Mouse (Mus musculus) adrenal gland, postnatal 10 days (tissue): ENCODE measurements around the gene Padi2. TPM values are rescaled to one million over a fixed set of nuclear protein-coding genes. Genes with fewer than 3 reads are reported as not detected.

ENCODE experiments used
- DNase-seq: peaks from one replicate; pipeline ENCODE4 v3.0.0; 2021; ENCODE audit warnings: mixed read lengths
- total RNA-seq, 2 experiments: library from RNA; stranded (reverse); gene quantifications; 2 replicates each; pipeline ENCODE4 v1.2.3; 2021

The Padi2 gene
- total RNA-seq, 2 experiments from 2014 or later: 2.4 to 5.5 TPM

- no peak for DNase-seq
Measured at GRCm38 (mm10) chr4:140925648-140926047, 19.5 kb downstream of the Padi2 start.

DNA sequence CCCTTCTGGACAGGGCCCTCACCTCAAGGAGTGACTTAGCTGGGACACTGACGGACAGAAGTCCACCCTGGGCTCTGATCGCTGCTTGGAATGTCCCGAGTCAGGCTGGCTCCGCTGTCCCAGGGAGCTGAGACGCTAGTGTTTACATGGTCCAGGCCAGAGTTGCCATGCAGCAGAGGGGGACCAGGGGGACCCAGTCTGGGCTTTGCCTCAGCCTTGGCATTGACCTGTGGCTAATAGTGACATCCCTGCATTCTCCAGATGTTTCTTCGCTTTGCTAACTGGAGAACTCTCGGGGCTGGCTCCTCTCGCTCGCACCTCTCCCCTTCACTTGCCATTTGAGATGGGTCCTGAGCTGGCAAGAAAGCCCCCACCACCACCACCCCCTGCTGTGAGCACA lies 22.2 kb downstream of the Padi2 start:
- no peak for DNase-seq

GRCm38 (mm10) chr4:140929745-140930144 lies 23.6 kb downstream of the Padi2 start:
- no peak for DNase-seq

GRCm38 (mm10) chr4:140930900-140931470 lies 24.8 kb downstream of the Padi2 start:
- no peak for DNase-seq

DNA sequence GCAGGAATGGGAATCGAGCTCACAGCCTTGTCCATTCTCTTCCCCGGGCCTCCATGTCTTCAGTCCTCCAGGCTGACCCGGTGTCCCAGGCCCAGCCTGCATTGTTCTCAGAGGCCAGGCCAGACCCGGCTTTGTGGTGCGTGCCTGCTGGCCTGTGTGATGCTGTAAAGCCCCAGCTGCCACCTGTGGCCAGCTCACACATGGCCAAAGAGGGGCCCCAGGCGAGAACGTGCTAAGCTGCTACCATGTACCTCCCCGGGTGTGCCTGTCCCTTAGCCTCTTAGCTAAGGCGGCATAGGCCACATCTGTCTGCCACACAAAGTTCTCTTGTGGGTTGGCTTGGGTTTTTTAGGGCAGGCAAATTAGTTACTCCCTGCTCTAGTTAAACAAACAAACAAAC lies 29.5 kb downstream of the Padi2 start:
- DNase-seq: no peak

DNA sequence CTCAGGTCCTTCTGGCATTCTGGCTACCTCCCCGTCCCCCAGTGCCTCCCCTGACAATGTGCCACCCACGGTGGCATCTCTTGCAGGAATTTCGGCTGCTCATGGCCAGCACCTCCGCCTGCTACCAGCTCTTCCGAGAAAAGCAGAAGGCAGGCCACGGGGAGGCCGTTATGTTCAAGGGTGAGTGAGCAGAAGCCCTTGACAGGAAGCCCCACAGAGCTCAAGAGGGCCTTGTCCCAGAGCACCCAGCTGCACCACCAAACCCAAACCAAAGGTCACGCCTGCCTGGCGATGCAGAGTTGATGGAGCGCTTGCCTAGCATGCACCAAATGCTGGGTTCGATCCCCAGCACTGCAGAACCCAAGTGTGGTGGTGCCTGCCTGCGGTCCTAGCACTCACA lies 38.2 kb downstream of the Padi2 start:
- DNase-seq: no peak

DNA sequence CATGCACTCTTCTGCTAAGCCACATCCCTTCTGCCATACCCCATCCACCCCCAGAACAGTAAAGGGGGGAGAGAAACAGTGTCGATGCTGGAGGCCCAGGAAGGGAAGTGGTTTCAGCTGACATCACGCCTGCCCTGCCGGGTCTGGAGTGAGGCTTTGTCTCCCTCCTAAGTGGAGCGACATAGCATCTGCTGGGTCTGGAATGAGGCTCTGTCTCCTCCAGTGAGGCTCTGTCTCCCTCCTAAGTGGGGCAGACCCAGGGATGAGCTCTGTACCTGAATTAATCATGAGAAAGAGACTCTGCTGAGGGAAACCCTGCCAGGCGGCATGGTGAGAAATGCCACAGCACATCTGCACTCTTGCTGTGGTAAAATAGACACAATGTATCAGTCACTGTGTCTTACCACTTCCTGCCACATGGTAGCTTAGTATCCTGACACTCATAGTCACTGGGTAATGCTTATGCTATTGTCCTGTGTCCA lies 38.9 kb downstream of the Padi2 start:
- DNase-seq: no peak

- no peak for DNase-seq
Measured at GRCm38 (mm10) chr4:140945571-140945970, 39.4 kb downstream of the Padi2 start.

GRCm38 (mm10) chr4:140946048-140946447 lies 39.9 kb downstream of the Padi2 start:
- no peak for DNase-seq

DNA sequence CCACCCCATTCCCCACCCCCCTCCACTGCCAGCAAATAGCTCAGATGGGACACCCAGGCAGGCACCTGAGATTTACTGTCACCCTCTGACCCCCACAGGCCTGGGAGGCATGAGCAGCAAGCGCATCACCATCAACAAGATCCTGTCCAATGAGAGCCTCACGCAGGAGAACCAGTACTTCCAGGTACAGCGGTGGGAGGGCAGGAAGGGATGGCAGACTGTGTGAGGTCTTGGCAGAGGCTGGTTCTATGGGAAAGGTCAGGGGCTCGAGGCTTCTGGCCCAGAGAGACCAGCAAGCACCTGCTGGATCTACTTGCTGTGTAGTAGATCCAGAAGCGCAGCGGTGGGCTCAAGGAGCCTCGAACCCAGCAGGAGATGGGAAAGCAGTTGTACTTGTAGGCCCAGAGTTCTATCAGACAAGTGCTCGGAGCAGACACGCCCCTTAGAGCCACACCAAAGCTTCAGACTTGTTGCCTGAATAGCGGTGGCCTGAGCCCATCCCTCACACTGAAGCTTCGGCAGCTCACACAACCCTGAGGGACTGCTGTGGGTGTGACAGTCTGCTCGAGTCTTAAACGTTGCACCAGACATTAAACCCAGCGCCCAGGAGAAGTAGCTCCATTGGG lies 40.5 kb downstream of the Padi2 start:
- DNase-seq: no peak

DNA sequence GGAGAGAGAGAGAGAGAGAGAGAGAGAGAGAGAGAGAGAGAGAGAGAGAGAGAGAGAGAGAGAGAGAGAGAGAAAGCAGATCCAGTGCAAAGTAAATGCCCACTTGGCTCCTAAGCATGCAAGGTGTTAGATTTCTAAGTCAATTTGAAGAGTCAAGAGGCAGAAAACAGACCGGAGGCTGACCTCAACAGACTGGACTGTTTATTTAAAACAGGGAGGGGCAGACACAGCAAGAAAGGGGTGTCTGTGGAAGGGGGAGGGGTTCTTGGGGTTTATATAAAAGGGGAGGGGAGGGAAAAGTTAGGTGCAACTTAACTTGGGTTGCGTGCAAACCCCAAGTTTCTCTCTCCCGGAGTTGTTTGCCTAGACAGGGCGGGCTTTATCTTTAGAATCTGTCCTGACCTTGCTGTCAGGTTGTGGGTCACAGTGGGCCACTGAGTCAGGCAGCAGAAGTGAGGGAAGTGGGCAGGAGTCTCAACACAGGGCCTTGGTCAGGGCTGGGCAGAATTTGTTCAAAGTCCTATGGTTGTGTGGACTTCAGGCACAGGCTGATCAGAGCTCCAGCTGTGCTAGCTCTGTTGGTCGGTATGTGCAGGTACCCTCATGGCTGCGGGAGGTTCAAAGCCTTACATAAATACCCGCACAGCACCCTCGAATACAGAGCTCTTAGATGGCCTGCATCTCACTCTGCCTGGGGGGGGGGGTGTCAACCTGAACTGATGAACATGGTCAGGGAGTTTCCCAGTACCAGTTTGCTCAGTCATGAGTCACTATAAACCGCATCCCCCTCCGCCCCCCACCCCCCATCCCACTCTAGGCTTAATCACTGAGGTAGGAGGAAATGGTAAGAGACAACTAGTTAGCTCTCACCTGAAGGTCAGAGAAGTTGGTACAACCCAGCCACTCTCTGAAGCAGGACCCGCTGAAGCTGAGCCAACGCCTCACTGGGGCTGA lies 41.6 kb downstream of the Padi2 start:
- no peak for DNase-seq

DNA sequence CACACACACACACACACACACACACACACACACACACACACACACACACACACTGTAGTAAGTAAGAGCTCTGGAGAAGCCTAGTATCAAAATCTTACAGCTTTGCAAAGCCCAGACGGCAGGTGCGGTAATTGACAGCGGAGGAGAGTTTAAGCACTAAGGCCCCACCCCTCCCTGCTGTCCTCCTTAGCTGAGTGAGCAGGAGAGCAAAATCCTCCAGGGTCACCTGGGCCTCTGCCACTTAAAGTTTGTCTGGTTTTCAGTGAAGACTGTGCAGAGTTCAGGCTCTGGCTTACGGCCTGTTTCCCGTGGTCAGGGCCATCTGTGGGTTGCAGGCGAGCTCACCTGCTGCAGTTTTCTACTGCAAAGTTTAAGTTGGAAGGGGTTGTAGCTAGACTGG lies 42.3 kb downstream of the Padi2 start:
- DNase-seq: no peak

DNA sequence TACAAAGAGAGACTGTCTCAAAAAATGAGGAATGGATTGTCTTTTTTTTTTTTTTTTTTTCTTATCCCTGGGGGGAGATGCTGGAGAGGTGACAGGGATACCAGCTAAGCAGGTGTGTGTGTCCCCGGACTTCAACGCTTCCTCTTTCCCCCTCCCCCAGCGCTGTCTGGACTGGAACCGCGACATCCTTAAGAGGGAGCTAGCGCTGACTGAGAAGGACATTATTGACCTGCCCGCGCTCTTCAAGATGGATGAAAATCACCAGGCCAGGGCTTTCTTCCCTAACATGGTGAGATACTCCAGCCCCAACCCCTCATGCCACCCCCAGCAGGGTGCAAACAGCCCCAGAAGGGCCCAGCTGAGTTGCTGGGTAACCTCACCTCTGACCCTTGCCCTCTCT lies 42.9 kb downstream of the Padi2 start:
- DNase-seq: no peak

- DNase-seq: no peak
Measured at GRCm38 (mm10) chr4:140949616-140950015, 43.5 kb downstream of the Padi2 start.

GRCm38 (mm10) chr4:140950574-140950973 lies 44.4 kb downstream of the Padi2 start:
- peak; percentile 66 for DNase-seq

DNA sequence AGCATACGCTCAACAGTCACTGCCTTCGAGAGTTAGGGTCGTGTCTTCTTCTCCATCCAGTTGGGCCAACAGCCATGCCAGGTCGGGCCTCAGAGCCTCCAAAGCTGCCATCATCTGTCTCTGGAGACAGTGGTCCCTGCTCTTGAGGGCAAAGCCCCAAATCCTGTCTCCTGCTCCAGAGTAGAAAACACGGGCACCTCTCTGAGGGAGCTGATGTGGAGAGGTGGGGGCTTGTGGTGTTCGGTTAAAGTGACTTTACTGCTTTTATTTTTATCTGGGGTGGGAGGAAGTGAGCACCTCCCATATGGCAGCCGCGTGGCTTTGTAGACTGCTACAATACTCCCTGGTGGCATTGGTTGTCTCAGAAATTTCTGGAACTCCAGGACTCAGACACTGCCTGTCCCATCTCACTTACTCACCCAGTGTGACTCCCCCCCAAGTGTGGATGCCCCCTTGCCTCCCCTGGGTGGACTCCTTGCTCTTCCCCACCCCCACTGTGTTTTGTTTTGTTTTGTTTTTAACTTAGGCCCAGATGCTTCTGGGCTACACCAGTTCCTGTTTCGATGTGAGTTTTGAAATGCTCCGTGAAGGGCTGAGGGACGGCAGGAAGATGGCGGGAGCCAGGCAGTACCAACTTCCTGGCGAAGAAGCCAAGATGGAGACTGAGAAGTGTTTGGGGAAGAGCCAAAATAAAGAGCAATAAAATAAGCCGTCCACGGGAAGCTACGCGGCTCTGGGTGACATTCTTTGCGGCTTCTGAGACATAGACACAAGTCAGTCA lies 45.9 kb downstream of the Padi2 start:
- no peak for DNase-seq

GRCm38 (mm10) chr4:140957131-140957702 lies 51.1 kb downstream of the Padi2 start:
- no peak for DNase-seq

- peak; percentile 83 for DNase-seq
Measured at GRCm38 (mm10) chr4:140957725-140958124, 51.6 kb downstream of the Padi2 start.

- no peak for DNase-seq
Measured at GRCm38 (mm10) chr4:140958319-140958718, 52.2 kb downstream of the Padi2 start.

DNA sequence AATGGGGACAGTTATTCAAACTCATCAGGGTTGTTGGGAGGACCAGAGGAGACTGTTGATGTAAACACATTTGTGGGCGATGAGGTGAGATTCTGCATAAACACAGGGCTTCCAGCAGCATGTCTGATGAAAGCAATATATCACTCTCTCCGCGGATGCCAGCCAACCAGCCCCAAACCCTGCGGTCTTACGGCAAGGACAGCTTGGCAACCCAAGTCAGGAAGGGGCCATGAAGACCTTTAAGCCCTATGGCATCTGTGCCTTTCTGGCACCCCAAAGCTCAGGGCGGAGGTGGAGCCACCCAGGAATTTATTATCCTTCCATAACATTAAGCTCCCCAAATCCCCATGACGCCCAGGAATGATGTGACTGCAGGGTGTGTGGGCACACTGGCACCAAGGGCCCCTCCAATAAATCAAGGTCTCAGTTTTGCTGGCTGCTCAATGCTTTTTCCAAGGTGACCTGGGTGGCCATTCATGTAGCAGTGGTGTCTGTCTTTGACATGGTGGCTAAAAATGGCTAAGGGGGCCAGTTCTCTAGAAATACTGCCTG lies 53.1 kb downstream of the Padi2 start:
- no peak for DNase-seq

- peak; percentile 61 for DNase-seq
Measured at GRCm38 (mm10) chr4:140959715-140960479, 53.8 kb downstream of the Padi2 start.
